Mouse (Mus musculus) cortical plate, adult 2 months (tissue): Measurements from ENCODE around the gene Rbm4. TPM values are rescaled to one million over a fixed set of nuclear protein-coding genes. Genes with fewer than 3 reads are reported as not detected.
"Not testable (repeated sequence)": the region's sequence is repeated elsewhere in the genome, so short reads cannot be mapped to it uniquely, and the experiment has no call there.

Source experiments
- H3K27ac ChIP-seq: fragments of 200-500 bp; 2 replicates; pipeline ENCODE4 v1.5.1; 2012; ENCODE audit warnings: low read length, control low read depth, inconsistent platforms; ENCODE audit not compliant: insufficient read depth
- H3K4me1 ChIP-seq: fragments of 200-500 bp; 2 replicates; pipeline ENCODE4 v1.6.1; 2011; ENCODE audit warnings: low read length; ENCODE audit not compliant: control insufficient read depth, insufficient read depth
- H3K4me3 ChIP-seq: fragments of 200-500 bp; 2 replicates; pipeline ENCODE4 v1.5.1; 2011; ENCODE audit warnings: mild to moderate bottlenecking, low read length, control low read depth; ENCODE audit not compliant: insufficient read depth
- CTCF ChIP-seq: fragments of 200-500 bp; IDR thresholded peaks from 2 replicates; pipeline ENCODE4 v1.5.1; 2011; ENCODE audit warnings: mild to moderate bottlenecking, control low read depth, low read length; ENCODE audit not compliant: insufficient read depth; ENCODE audit errors: extremely low read depth
- POLR2A ChIP-seq: fragments of 200-500 bp; IDR thresholded peaks from 2 replicates; pipeline ENCODE4 v1.6.1; 2011; ENCODE audit warnings: mild to moderate bottlenecking, low read length, control low read depth; ENCODE audit not compliant: insufficient read depth; ENCODE audit errors: extremely low read depth
- polyA plus RNA-seq: library from polyadenylated mRNA; depleted of rRNA; stranded (reverse); fragments of >200 nt; gene quantifications from 2 replicates; pipeline ENCODE4 v1.2.3, GENCODE M21; 2012

Gene Rbm4
- polyA plus RNA-seq, 1 experiment: 61.8 TPM

- H3K4me1 ChIP-seq: no peaks in the 10 kb centered on the region
- no peak overlapping the region for H3K4me3 ChIP-seq
- no peak overlapping the region for H3K27ac ChIP-seq
- TF ChIP-seq POLR2A (no peak), CTCF (0 out of 2 replicates have a peak, but pooled peaks have one; percentile 8)
These were observed 30.8 kb downstream of the Rbm4 start for GRCm38 (mm10) chr19:4762876-4763275.

- not testable (repeated sequence) for H3K4me3 ChIP-seq, H3K4me1 ChIP-seq, H3K27ac ChIP-seq
These were observed 33.2 kb downstream of the Rbm4 start for GRCm38 (mm10) chr19:4760544-4760943.

- peak overlapping the region; percentile 45; the same call in 1 of the 2 replicates for H3K27ac ChIP-seq
- peak overlapping the region; percentile 55 for H3K4me3 ChIP-seq
- peaks cover 2% of the 10 kb centered on the region; the same call in 1 of the 2 replicates for H3K4me1 ChIP-seq
- TF ChIP-seq POLR2A (no peak), CTCF (no peak)
These were observed 36.8 kb downstream of the Rbm4 start for GRCm38 (mm10) chr19:4756921-4757320.

DNA sequence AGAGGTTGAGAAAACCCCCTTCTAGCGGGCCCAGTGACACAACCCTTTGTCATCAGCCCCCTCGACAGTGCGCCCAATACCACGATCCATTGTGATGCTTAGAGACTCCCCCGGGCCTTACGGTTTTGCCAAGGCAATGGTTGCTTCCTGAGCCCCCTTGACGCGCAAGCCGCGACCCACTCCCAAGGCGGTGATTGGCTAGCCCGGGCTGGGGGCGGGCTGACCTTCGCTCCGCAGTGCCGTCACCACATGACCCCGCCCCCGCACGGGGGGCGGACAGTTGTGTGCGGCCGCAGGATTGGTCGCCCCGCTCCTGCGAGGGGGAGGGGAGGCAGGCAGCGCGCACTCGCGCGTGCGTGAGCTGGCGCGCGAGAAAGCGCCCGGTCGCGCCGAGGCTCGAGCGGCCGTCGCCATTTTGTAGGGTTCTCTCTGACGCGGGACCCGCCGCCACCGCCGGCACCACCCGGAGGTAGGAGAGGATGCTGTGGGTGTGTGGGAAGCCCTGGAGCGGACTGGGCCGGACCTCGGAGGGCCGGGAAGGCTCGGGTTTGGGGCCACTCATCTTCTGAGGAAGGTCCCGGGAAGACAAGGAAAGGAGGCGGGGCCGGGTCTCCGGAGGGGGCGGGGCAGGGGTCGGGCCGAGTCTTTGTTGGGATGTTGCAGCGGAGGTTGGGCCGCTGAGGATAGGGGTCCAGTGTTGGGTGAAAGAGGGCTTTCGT is 37.3 kb downstream of the Rbm4 start, which contains the start of gene Rbm4b:
Gene Rbm4b, plus strand, starts transcription at position 305 of the 719 bp plus-strand sequence.
- H3K27ac ChIP-seq: peak within 1 kb of the TSS; percentile 86
- TF ChIP-seq POLR2A (peak; percentile 57), CTCF (no peak)
- H3K4me3 ChIP-seq: peak within 1 kb of the TSS; percentile 55
- H3K4me1 ChIP-seq: peaks cover 2% of the 10 kb centered on the region; the same call in 1 of the 2 replicates

GRCm38 (mm10) chr19:4755565-4756192 is 38.0 kb downstream of the Rbm4 start:
- TF ChIP-seq CTCF (peak; percentile 96), POLR2A (peak; percentile 43; the same call in 1 of the 2 replicates)
- Histone ChIP-seq H3K4me3 (peak overlapping the region; percentile 55), H3K27ac (peak overlapping the region; percentile 86), H3K4me1 (peaks cover 2% of the 10 kb centered on the region; the same call in 1 of the 2 replicates)

- H3K4me1 ChIP-seq: no peaks in the 10 kb centered on the region
- no peak overlapping the region for H3K4me3 ChIP-seq
- no peak overlapping the region for H3K27ac ChIP-seq
- no peak for TF ChIP-seq CTCF
- no peak for TF ChIP-seq POLR2A
These were observed 43.7 kb downstream of the Rbm4 start for GRCm38 (mm10) chr19:4749975-4750374.

DNA sequence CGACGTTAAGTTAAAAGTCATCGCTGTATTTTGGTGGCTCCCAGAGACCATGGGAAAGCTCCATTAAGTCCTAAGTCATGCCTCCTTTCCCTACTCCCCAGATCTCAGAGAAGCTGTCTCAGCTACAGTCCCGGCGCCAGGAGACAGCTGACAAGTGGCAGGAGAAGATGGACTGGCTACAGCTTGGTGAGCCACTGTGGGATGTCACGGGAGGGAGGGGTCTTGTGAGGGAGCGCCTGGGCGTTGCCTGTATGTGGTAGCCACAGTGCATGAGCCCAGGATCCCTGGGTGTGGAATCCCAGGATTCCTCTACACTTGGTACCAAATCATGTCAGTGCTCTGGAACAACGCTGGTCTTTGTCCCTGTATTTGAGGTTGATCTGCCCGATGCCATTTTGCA is 45.2 kb downstream of the Rbm4 start:
- H3K27ac ChIP-seq: no peak overlapping the region
- no peaks in the 10 kb centered on the region for H3K4me1 ChIP-seq
- no peak overlapping the region for H3K4me3 ChIP-seq
- TF ChIP-seq CTCF (no peak), POLR2A (no peak)

GRCm38 (mm10) chr19:4747631-4748312 is 45.9 kb downstream of the Rbm4 start:
- TF ChIP-seq CTCF (no peak), POLR2A (no peak)
- H3K27ac ChIP-seq: no peak overlapping the region; the same call in 1 of the 2 replicates
- no peaks in the 10 kb centered on the region for H3K4me1 ChIP-seq
- no peak overlapping the region for H3K4me3 ChIP-seq

DNA sequence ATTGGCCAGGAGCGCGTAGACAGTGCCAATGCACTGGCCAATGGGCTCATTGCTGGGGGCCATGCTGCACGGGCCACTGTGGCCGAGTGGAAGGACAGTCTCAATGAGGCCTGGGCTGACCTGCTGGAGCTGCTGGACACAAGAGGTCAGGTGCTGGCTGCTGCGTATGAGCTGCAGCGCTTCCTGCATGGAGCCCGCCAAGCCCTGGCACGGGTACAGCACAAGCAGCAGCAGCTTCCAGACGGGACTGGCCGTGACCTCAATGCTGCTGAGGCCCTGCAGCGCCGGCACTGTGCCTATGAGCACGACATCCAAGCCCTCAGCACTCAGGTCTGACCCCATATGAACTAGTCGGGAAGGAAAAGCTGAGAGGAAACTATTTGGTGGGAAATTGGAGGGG is 47.1 kb downstream of the Rbm4 start:
- H3K27ac ChIP-seq: no peak overlapping the region
- no peak for TF ChIP-seq CTCF
- no peak for TF ChIP-seq POLR2A
- H3K4me1 ChIP-seq: no peaks in the 10 kb centered on the region
- no peak overlapping the region for H3K4me3 ChIP-seq

GRCm38 (mm10) chr19:4745681-4746080 is 48.0 kb downstream of the Rbm4 start:
- H3K4me1 ChIP-seq: no peaks in the 10 kb centered on the region
- H3K27ac ChIP-seq: no peak overlapping the region
- no peak overlapping the region for H3K4me3 ChIP-seq
- no peak for TF ChIP-seq CTCF
- TF ChIP-seq POLR2A: no peak
